Mouse (Mus musculus): Measurements from ENCODE around the gene Reg3b. TPM values are rescaled to one million over a fixed set of nuclear protein-coding genes. Genes with fewer than 3 reads are reported as not detected.

The Reg3b gene
- polyA plus RNA-seq (2014; fragmentation: Nextera tagmentation; extraction: Ambion mirVana) = 1.2 and 1.6 TPM in 2 replicates

GRCm38 (mm10) chr6:78370357-78370756 lies at the start of gene Reg3b:
Gene Reg3b (plus strand): TSS chr6:78370657.
- DNase-seq (ENCODE audit: low spot score) = no peak

GRCm38 (mm10) chr6:78327798-78328197 lies 42.7 kb upstream of the Reg3b start:
- H3K9ac ChIP-seq (ENCODE audit: low read length) = no peak overlapping the region
- H3K4me1 ChIP-seq (replicated peaks; ENCODE audit: control insufficient read depth, insufficient read depth, low read length) = no peaks in the 10 kb centered on the region
- no peak for ATAC-seq (replicated peaks; ENCODE audit: low FRiP score, low TSS enrichment, low read depth)
- no peak overlapping the region for H3K4me2 ChIP-seq (ENCODE audit: low read length)
- H3K4me3 ChIP-seq (ENCODE audit: low read depth, low read length) = no peak overlapping the region
- no peak for DNase-seq (ENCODE audit: low spot score)
- H3K27ac ChIP-seq (ENCODE audit: low read depth) = no peak overlapping the region
- H3K27me3 ChIP-seq (replicated peaks; ENCODE audit: control insufficient read depth, insufficient read depth, low read length) = no peaks in the 10 kb centered on the region
- H3K9me3 ChIP-seq (ENCODE audit: control insufficient read depth, low read length) = no peaks in the 10 kb centered on the region
- no peaks in the 10 kb centered on the region for H3K36me3 ChIP-seq (ENCODE audit: control insufficient read depth, insufficient read depth, low read length)

More at GRCm38 (mm10) chr6:78370357-78370756, at the start of gene Reg3b:
- WGBS = 81% methylated on average over 2 of the region's 2 CpGs
- Histone ChIP-seq H3K27ac (ENCODE audit: low read depth) (no peak within 1 kb of the TSS), H3K4me1 (replicated peaks; ENCODE audit: control insufficient read depth, insufficient read depth, low read length) (no peaks in the 10 kb centered on the region), H3K4me2 (ENCODE audit: low read length) (no peak within 1 kb of the TSS), H3K9me3 (ENCODE audit: control insufficient read depth, low read length) (no peaks in the 10 kb centered on the region), H3K9ac (ENCODE audit: low read length) (no peak within 1 kb of the TSS), H3K4me3 (ENCODE audit: low read depth, low read length) (no peak within 1 kb of the TSS), H3K36me3 (ENCODE audit: control insufficient read depth, insufficient read depth, low read length) (no peaks in the 10 kb centered on the region), H3K27me3 (replicated peaks; ENCODE audit: control insufficient read depth, insufficient read depth, low read length) (no peaks in the 10 kb centered on the region)
- no peak for ATAC-seq (replicated peaks; ENCODE audit: low FRiP score, low TSS enrichment, low read depth)

GRCm38 (mm10) chr6:78329166-78329565 lies 41.3 kb upstream of the Reg3b start:
- H3K9me3 ChIP-seq (ENCODE audit: control insufficient read depth, low read length) = no peaks in the 10 kb centered on the region
- no peak for ATAC-seq (replicated peaks; ENCODE audit: low FRiP score, low TSS enrichment, low read depth)
- no peak overlapping the region for H3K9ac ChIP-seq (ENCODE audit: low read length)
- no peak overlapping the region for H3K4me2 ChIP-seq (ENCODE audit: low read length)
- no peaks in the 10 kb centered on the region for H3K4me1 ChIP-seq (replicated peaks; ENCODE audit: control insufficient read depth, insufficient read depth, low read length)
- no peak overlapping the region for H3K27ac ChIP-seq (ENCODE audit: low read depth)
- H3K4me3 ChIP-seq (ENCODE audit: low read depth, low read length) = no peak overlapping the region
- DNase-seq (ENCODE audit: low spot score) = no peak
- no peaks in the 10 kb centered on the region for H3K36me3 ChIP-seq (ENCODE audit: control insufficient read depth, insufficient read depth, low read length)
- no peaks in the 10 kb centered on the region for H3K27me3 ChIP-seq (replicated peaks; ENCODE audit: control insufficient read depth, insufficient read depth, low read length)
- WGBS = 59% methylated on average over 2 of the region's 2 CpGs

- Histone ChIP-seq H3K27me3 (replicated peaks; ENCODE audit: control insufficient read depth, insufficient read depth, low read length) (no peaks in the 10 kb centered on the region), H3K9ac (ENCODE audit: low read length) (no peak overlapping the region), H3K36me3 (ENCODE audit: control insufficient read depth, insufficient read depth, low read length) (no peaks in the 10 kb centered on the region), H3K9me3 (ENCODE audit: control insufficient read depth, low read length) (no peaks in the 10 kb centered on the region), H3K4me1 (replicated peaks; ENCODE audit: control insufficient read depth, insufficient read depth, low read length) (no peaks in the 10 kb centered on the region), H3K4me3 (ENCODE audit: low read depth, low read length) (no peak overlapping the region), H3K27ac (ENCODE audit: low read depth) (no peak overlapping the region), H3K4me2 (ENCODE audit: low read length) (no peak overlapping the region)
- WGBS = 34% methylated on average over 7 of the region's 7 CpGs
- ATAC-seq (replicated peaks; ENCODE audit: low FRiP score, low TSS enrichment, low read depth) = no peak
- DNase-seq (ENCODE audit: low spot score) = no peak
Measured at GRCm38 (mm10) chr6:78331919-78332569, 38.4 kb upstream of the Reg3b start.

- no peak overlapping the region for H3K27ac ChIP-seq (ENCODE audit: low read depth)
- DNase-seq (ENCODE audit: low spot score) = no peak
- H3K4me1 ChIP-seq (replicated peaks; ENCODE audit: control insufficient read depth, insufficient read depth, low read length) = no peaks in the 10 kb centered on the region
- H3K4me2 ChIP-seq (ENCODE audit: low read length) = no peak overlapping the region
- H3K9me3 ChIP-seq (ENCODE audit: control insufficient read depth, low read length) = no peaks in the 10 kb centered on the region
- H3K27me3 ChIP-seq (replicated peaks; ENCODE audit: control insufficient read depth, insufficient read depth, low read length) = no peaks in the 10 kb centered on the region
- H3K36me3 ChIP-seq (ENCODE audit: control insufficient read depth, insufficient read depth, low read length) = no peaks in the 10 kb centered on the region
- H3K4me3 ChIP-seq (ENCODE audit: low read depth, low read length) = no peak overlapping the region
- no peak for ATAC-seq (replicated peaks; ENCODE audit: low FRiP score, low TSS enrichment, low read depth)
- H3K9ac ChIP-seq (ENCODE audit: low read length) = no peak overlapping the region
Measured at GRCm38 (mm10) chr6:78340296-78340695, 30.2 kb upstream of the Reg3b start.

GRCm38 (mm10) chr6:78341689-78342088 lies 28.8 kb upstream of the Reg3b start:
- Histone ChIP-seq H3K27ac (ENCODE audit: low read depth) (no peak overlapping the region), H3K9me3 (ENCODE audit: control insufficient read depth, low read length) (no peaks in the 10 kb centered on the region), H3K4me2 (ENCODE audit: low read length) (no peak overlapping the region), H3K27me3 (replicated peaks; ENCODE audit: control insufficient read depth, insufficient read depth, low read length) (no peaks in the 10 kb centered on the region), H3K9ac (ENCODE audit: low read length) (no peak overlapping the region), H3K4me1 (replicated peaks; ENCODE audit: control insufficient read depth, insufficient read depth, low read length) (no peaks in the 10 kb centered on the region), H3K36me3 (ENCODE audit: control insufficient read depth, insufficient read depth, low read length) (no peaks in the 10 kb centered on the region), H3K4me3 (ENCODE audit: low read depth, low read length) (no peak overlapping the region)
- no peak for DNase-seq (ENCODE audit: low spot score)
- no peak for ATAC-seq (replicated peaks; ENCODE audit: low FRiP score, low TSS enrichment, low read depth)
- 66% methylated on average over 2 of the region's 2 CpGs for WGBS

- ATAC-seq (replicated peaks; ENCODE audit: low FRiP score, low TSS enrichment, low read depth) (no peak), DNase-seq (ENCODE audit: low spot score) (no peak)
- 58% methylated on average over 2 of the region's 2 CpGs for WGBS
Measured at GRCm38 (mm10) chr6:78361971-78362563, 8.4 kb upstream of the Reg3b start.

GRCm38 (mm10) chr6:78378765-78379164 lies 8.3 kb downstream of the Reg3b start, which contains the start of gene Reg3d:
Gene Reg3d (minus strand): TSS chr6:78378865.
- Histone ChIP-seq H3K27ac (ENCODE audit: low read depth) (no peak within 1 kb of the TSS), H3K36me3 (ENCODE audit: control insufficient read depth, insufficient read depth, low read length) (no peaks in the 10 kb centered on the region), H3K9me3 (ENCODE audit: control insufficient read depth, low read length) (no peaks in the 10 kb centered on the region), H3K4me2 (ENCODE audit: low read length) (no peak within 1 kb of the TSS), H3K4me1 (replicated peaks; ENCODE audit: control insufficient read depth, insufficient read depth, low read length) (no peaks in the 10 kb centered on the region), H3K4me3 (ENCODE audit: low read depth, low read length) (no peak within 1 kb of the TSS), H3K27me3 (replicated peaks; ENCODE audit: control insufficient read depth, insufficient read depth, low read length) (no peaks in the 10 kb centered on the region), H3K9ac (ENCODE audit: low read length) (no peak within 1 kb of the TSS)
- DNase-seq (ENCODE audit: low spot score) (no peak), ATAC-seq (replicated peaks; ENCODE audit: low FRiP score, low TSS enrichment, low read depth) (no peak)
- WGBS = 72% methylated on average over 2 of the region's 2 CpGs

More at GRCm38 (mm10) chr6:78361971-78362563, 8.4 kb upstream of the Reg3b start:
- Histone ChIP-seq H3K9me3 (ENCODE audit: control insufficient read depth, low read length) (no peaks in the 10 kb centered on the region), H3K9ac (ENCODE audit: low read length) (no peak overlapping the region), H3K4me3 (ENCODE audit: low read depth, low read length) (no peak overlapping the region), H3K27me3 (replicated peaks; ENCODE audit: control insufficient read depth, insufficient read depth, low read length) (no peaks in the 10 kb centered on the region), H3K27ac (ENCODE audit: low read depth) (no peak overlapping the region), H3K36me3 (ENCODE audit: control insufficient read depth, insufficient read depth, low read length) (no peaks in the 10 kb centered on the region), H3K4me1 (replicated peaks; ENCODE audit: control insufficient read depth, insufficient read depth, low read length) (no peaks in the 10 kb centered on the region), H3K4me2 (ENCODE audit: low read length) (no peak overlapping the region)

GRCm38 (mm10) chr6:78380409-78380808 lies 10.0 kb downstream of the Reg3b start, which contains the start of gene Reg3a:
Gene Reg3a (plus strand): TSS chr6:78380709.
- no peaks in the 10 kb centered on the region for H3K36me3 ChIP-seq (ENCODE audit: control insufficient read depth, insufficient read depth, low read length)
- ATAC-seq (replicated peaks; ENCODE audit: low FRiP score, low TSS enrichment, low read depth) = no peak
- no peak within 1 kb of the TSS for H3K4me2 ChIP-seq (ENCODE audit: low read length)
- H3K9ac ChIP-seq (ENCODE audit: low read length) = no peak within 1 kb of the TSS
- DNase-seq (ENCODE audit: low spot score) = no peak
- no peaks in the 10 kb centered on the region for H3K4me1 ChIP-seq (replicated peaks; ENCODE audit: control insufficient read depth, insufficient read depth, low read length)
- no peak within 1 kb of the TSS for H3K27ac ChIP-seq (ENCODE audit: low read depth)
- no peaks in the 10 kb centered on the region for H3K9me3 ChIP-seq (ENCODE audit: control insufficient read depth, low read length)
- H3K4me3 ChIP-seq (ENCODE audit: low read depth, low read length) = no peak within 1 kb of the TSS
- H3K27me3 ChIP-seq (replicated peaks; ENCODE audit: control insufficient read depth, insufficient read depth, low read length) = no peaks in the 10 kb centered on the region

Data from intestine, embryonic 14.5 days (tissue).